Mouse (Mus musculus) kidney, postnatal 0 days (tissue): ENCODE results near the gene Xrra1. TPM values are rescaled to one million over a fixed set of nuclear protein-coding genes. Genes with fewer than 3 reads are reported as not detected.
"Not testable (repeated sequence)": the region's sequence is repeated elsewhere in the genome, so short reads cannot be mapped to it uniquely, and the experiment has no call there.

ENCODE experiments used
- ATAC-seq: fragments of 200-750 bp; cut with Nextera tagmentation; replicated peaks from 2 replicates; pipeline ENCODE4 v1.8.0; 2017; ENCODE audit warnings: low read depth, moderate number of reproducible peaks, moderate TSS enrichment, moderate library complexity; ENCODE audit not compliant: low FRiP score
- DNase-seq: peaks from one replicate; pipeline ENCODE4 v3.0.0-alpha.2; 2016; ENCODE audit warnings: low spot score
- H3K27ac ChIP-seq: fragments of 300-500 bp; sonication (generic); 2 replicates; pipeline ENCODE4 v1.5.1; 2014; ENCODE audit warnings: mild to moderate bottlenecking
- H3K27me3 ChIP-seq: fragments of 300-500 bp; sonication (generic); 2 replicates; pipeline ENCODE4 v1.6.1; 2014; ENCODE audit warnings: low read length, mixed read lengths; ENCODE audit not compliant: insufficient read depth
- H3K36me3 ChIP-seq: fragments of 300-500 bp; sonication (generic); 2 replicates; pipeline ENCODE4 v1.6.1; 2014; ENCODE audit warnings: low read length, mixed read lengths; ENCODE audit not compliant: insufficient read depth
- H3K4me1 ChIP-seq: fragments of 300-500 bp; sonication (generic); replicated peaks from 2 replicates; pipeline ENCODE4 v1.6.1; 2014; ENCODE audit warnings: antibody characterized with exemption, low read length, mixed read lengths; ENCODE audit not compliant: insufficient read depth
- H3K4me2 ChIP-seq: fragments of 300-500 bp; sonication (generic); 2 replicates; pipeline ENCODE4 v1.6.1; 2014; ENCODE audit warnings: mild to moderate bottlenecking, low read length, moderate library complexity, mixed read lengths
- H3K4me3 ChIP-seq: fragments of 300-500 bp; sonication (generic); replicated peaks from 2 replicates; pipeline ENCODE4 v1.5.1; 2014; ENCODE audit warnings: low read depth, low read length
- H3K9ac ChIP-seq: fragments of 300-500 bp; sonication (generic); 2 replicates; pipeline ENCODE4 v1.6.1; 2014; ENCODE audit warnings: low read depth, low read length
- H3K9me3 ChIP-seq: fragments of 300-500 bp; sonication (generic); replicated peaks from 2 replicates; pipeline ENCODE4 v1.6.1; 2016; ENCODE audit warnings: low read length, inconsistent platforms, mixed read lengths
- CTCF ChIP-seq: IDR thresholded peaks from 2 replicates; pipeline ENCODE4 v1.5.1; 2016; ENCODE audit warnings: antibody characterized with exemption, low read depth, mild to moderate bottlenecking, moderate library complexity
- WGBS: fragments of 180-500 bp; shearing (Covaris S2); extraction: QIAGEN DNeasy Blood & Tissue Kit; methylation state at CpG from one replicate; pipeline ENCODE4 v1.1.7; 2014; 5-methylcytosine and 5-hydroxymethylcytosine counted together
- polyA plus RNA-seq: library from polyadenylated mRNA; unstranded; fragments of >200 nt; fragmentation: Nextera tagmentation; extraction: Ambion mirVana; gene quantifications from 2 replicates; pipeline ENCODE4 v1.2.1, GENCODE M21; 2015

Gene Xrra1
- polyA plus RNA-seq = 0.20 TPM in 2 replicates

DNA sequence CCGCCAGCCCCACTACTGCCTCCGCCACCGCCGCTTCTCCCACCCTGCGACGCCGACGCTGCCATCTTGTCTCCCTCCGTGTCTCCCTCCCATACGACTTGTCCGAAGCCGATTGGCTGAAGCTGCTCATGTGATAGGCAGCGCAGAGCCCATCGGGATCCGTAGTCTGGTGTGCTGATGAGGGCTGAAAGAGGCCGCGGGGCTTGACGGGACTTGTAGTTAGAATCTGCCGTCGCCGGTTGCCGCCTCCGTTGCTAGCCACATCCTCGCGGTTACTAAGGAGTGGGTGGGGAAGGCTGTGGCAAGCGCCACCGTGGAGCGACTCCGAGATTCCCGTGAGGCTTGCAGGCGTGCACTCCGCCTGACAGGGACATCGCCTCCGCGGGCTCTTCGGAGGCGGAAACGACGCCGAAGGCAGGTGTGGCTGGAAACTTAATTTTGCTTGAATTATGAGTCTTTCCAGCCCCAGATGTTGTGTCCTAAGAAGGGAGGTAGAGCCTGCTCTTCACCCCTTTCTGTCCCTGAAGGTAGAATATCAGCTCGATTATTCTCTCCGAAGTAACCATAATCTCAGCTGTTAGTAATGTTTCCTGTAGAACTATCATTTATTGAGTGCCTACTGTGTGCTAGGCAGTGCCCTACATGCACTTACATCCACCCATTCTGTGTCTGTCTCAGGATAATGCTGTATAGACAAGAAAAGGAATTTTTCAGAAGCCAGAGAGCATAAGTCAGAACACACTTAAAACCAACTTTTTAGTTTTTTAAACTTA lies at the start of gene Xrra1:
Gene Xrra1 (plus strand): TSS at position 304 of the 773 bp plus-strand sequence.
- Histone ChIP-seq H3K4me1 (peaks cover 8% of the 10 kb centered on the region), H3K4me2 (peak within 1 kb of the TSS; percentile 63), H3K27me3 (no peaks in the 10 kb centered on the region), H3K9ac (peak within 1 kb of the TSS; percentile 80), H3K27ac (peak within 1 kb of the TSS; percentile 65; the same call in 1 of the 2 replicates), H3K9me3 (no peaks in the 10 kb centered on the region), H3K4me3 (peak within 1 kb of the TSS; percentile 72), H3K36me3 (0 out of 2 replicates have a peak, but pooled peaks cover 7% of the 10 kb centered on the region)
- DNase-seq = peak; percentile 99
- TF ChIP-seq CTCF = no peak
- ATAC-seq = peak; percentile 99
- WGBS = 0% methylated on average over 42 of the region's 42 CpGs

DNA sequence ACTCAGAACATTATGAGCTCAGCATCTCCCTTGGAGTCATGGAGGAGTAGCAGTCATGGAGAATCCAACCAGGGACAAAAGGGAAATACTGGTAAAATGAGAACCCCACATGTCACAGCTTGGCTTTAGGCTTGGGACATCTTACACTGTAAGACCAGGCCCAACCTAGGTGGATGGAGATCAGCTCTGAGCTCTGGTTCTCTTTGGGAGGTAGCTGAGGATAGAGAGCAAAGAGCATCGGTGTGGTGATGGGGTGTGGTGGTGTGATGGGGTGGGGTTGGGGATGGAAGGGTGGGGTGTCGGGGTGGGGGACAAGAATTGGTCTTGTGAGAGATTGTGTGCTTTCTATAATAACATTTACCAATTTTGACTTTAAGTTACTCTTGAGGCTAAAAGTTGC lies 48.1 kb upstream of the Xrra1 start:
- Histone ChIP-seq H3K27ac (no peak overlapping the region), H3K4me1 (no peaks in the 10 kb centered on the region), H3K36me3 (no peaks in the 10 kb centered on the region), H3K4me2 (no peak overlapping the region), H3K9ac (no peak overlapping the region), H3K4me3 (no peak overlapping the region), H3K9me3 (no peaks in the 10 kb centered on the region), H3K27me3 (no peaks in the 10 kb centered on the region)
- WGBS = 95% methylated on average over 2 of the region's 2 CpGs
- TF ChIP-seq CTCF = no peak
- DNase-seq = no peak
- no peak for ATAC-seq

DNA sequence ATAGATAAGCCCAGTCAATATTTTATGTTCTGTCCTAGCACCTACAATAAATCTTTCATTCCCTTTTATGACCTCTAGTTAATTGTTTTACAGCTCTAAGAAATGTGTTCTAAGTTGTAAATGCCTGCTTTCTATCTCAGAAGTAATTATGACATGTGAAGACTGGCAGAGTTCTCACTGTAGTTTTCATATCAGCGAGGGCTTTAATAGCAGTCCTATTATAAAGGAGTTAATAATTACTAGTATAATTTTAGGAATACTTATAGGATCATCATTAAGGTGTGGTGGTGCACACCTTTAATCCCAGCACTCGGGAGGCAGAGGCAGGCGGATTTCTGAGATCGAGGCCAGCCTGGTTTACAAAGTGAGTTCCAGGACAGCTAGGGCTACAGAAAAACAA lies 47.3 kb upstream of the Xrra1 start:
- no peak overlapping the region for H3K4me2 ChIP-seq
- no peak overlapping the region for H3K27ac ChIP-seq
- 78% methylated on average over 4 of the region's 4 CpGs for WGBS
- ATAC-seq = no peak
- no peak for DNase-seq
- H3K4me1 ChIP-seq = no peaks in the 10 kb centered on the region
- no peak for TF ChIP-seq CTCF
- H3K27me3 ChIP-seq = no peaks in the 10 kb centered on the region
- H3K9ac ChIP-seq = no peak overlapping the region
- no peaks in the 10 kb centered on the region for H3K9me3 ChIP-seq
- no peak overlapping the region for H3K4me3 ChIP-seq
- H3K36me3 ChIP-seq = no peaks in the 10 kb centered on the region

DNA sequence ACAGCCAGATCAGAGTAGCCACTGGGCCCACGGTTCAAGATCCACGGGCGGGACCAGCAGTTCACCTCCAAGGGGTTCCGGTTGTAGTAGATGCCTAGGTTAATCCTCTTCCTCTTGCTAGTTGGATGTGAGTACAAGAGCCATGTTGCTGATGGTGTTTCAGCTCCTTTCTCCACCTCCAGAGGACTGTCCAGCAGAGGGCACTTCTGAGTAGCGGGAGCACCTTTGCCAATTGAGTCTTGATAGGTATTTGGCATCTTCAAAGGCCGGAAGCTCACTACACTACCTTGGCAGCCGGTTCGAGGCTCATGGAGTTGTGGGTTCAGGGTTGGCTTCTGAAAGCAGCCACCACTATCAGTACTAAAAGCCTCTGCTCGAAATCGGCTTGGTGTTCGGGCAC lies 45.5 kb upstream of the Xrra1 start:
- TF ChIP-seq CTCF = peak; percentile 67
- 90% methylated on average over 11 of the region's 11 CpGs for WGBS
- no peak overlapping the region for H3K4me2 ChIP-seq
- no peaks in the 10 kb centered on the region for H3K9me3 ChIP-seq
- H3K4me3 ChIP-seq = no peak overlapping the region
- DNase-seq = no peak
- no peak for ATAC-seq
- no peak overlapping the region for H3K9ac ChIP-seq
- no peaks in the 10 kb centered on the region for H3K36me3 ChIP-seq
- H3K27me3 ChIP-seq = no peaks in the 10 kb centered on the region
- no peaks in the 10 kb centered on the region for H3K4me1 ChIP-seq
- no peak overlapping the region for H3K27ac ChIP-seq

DNA sequence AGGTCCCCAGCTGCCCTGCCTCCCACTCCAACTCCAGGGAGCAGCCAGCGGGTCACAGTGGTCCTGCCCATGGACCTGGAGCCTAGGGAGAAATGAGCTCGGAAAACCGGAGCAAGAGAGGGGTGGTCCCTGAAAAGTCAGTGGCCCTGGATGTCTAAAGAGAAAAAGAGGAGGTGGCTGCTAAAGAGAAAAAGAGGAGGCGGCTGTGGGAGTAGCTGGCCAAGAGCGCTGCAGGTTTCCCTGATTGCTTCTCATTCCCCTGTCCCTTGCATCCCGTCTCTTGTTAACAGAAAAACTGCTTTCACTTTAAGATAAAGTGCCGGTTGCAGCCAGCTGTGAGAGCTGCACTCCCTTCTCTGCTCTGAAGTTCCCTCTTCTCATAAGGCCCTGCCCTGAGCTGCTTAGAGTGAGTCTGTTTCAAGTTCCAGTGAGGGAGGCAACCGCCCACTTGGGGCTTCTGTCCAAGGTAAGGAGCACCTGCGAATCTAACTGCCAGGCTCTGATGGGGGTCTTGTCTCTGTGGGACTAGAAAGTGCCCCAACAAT lies 40.7 kb upstream of the Xrra1 start:
- H3K27ac ChIP-seq = peak overlapping the region; percentile 42
- H3K4me3 ChIP-seq, H3K4me1 ChIP-seq, H3K27me3 ChIP-seq, H3K9ac ChIP-seq, H3K36me3 ChIP-seq, H3K9me3 ChIP-seq, ATAC-seq: not testable (repeated sequence)
- peak; percentile 77 for DNase-seq
- WGBS = 14% methylated on average over 9 of the region's 9 CpGs
- H3K4me2 ChIP-seq = peak overlapping the region; percentile 37

DNA sequence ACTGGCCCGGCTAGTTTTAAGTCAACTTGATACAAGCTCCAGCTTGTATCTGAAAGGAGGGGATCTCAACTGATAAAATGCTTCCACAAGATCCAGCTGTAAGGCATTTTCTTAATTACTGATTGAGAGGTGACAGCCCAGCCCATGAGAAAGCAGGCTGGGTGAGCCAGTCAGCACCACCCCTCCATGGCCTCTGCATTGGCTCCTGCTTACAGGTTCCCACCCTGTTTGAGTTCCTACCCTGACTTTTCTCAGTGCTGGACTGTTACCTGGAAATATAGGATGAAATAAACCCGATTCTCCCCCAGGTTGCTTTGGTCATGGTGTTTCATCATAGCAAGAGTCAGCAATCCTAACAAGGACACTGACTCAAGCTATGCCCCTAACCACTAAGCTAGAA lies 37.0 kb upstream of the Xrra1 start:
- Histone ChIP-seq H3K9ac (no peak overlapping the region), H3K9me3 (no peaks in the 10 kb centered on the region), H3K36me3 (no peaks in the 10 kb centered on the region), H3K4me3 (no peak overlapping the region), H3K4me1 (no peaks in the 10 kb centered on the region), H3K4me2 (no peak overlapping the region), H3K27ac (no peak overlapping the region), H3K27me3 (no peaks in the 10 kb centered on the region)
- no peak for DNase-seq
- WGBS = 87% methylated on average over 2 of the region's 2 CpGs
- no peak for TF ChIP-seq CTCF
- ATAC-seq = no peak
